8 mouse cellular contexts compared by ENCODE assay signal in genomic region chr9:96530674-96531081, GRCm38 (mm10). TPM values are rescaled to one million over a fixed set of nuclear protein-coding genes. Genes with fewer than 3 reads are reported as not detected.
DNase-seq lines count a peak whose midpoint lies in the region; ATAC-seq and TF ChIP-seq lines count a peak whose summit lies in the region.

No protein-coding gene starts in this region.

- H3K9ac ChIP-seq in MEL (ENCODE audit: control insufficient read depth, low read depth, low read length, poor library complexity, severe bottlenecking), result no peak overlapping the region
- H3K9ac ChIP-seq in forebrain, embryonic 16.5 days (replicated peaks; ENCODE audit: low read depth, low read length), result no peak overlapping the region
- H3K9ac ChIP-seq in stomach, embryonic 16.5 days (ENCODE audit: low read length), result no peak overlapping the region

- H3K4me3 ChIP-seq in MEL (ENCODE audit: control insufficient read depth in 1 of 2, insufficient read depth in 1 of 2, low read depth in 2 of 2, low read length in 2 of 2), result no peak overlapping the region
- no peak overlapping the region for H3K4me3 ChIP-seq in forebrain, embryonic 16.5 days (replicated peaks; ENCODE audit: low read length)
- H3K4me3 ChIP-seq in stomach, embryonic 16.5 days (replicated peaks; ENCODE audit: low read length), result no peak overlapping the region

- H3K79me2 ChIP-seq in MEL (ENCODE audit: control insufficient read depth, insufficient read depth, low read length, poor library complexity), result no peaks in the 10 kb centered on the region

- no peaks in the 10 kb centered on the region for H3K9me3 ChIP-seq in MEL (replicated peaks; ENCODE audit: insufficient read depth, low read length)
- H3K9me3 ChIP-seq in forebrain, embryonic 16.5 days (ENCODE audit: control insufficient read depth, low read length), result no peaks in the 10 kb centered on the region
- H3K9me3 ChIP-seq in stomach, embryonic 16.5 days (replicated peaks; ENCODE audit: control insufficient read depth, low read length), result no peaks in the 10 kb centered on the region

- peak; percentile 55 for ATAC-seq in forebrain, embryonic 16.5 days
- ATAC-seq in stomach, embryonic 16.5 days (ENCODE audit: insufficient read depth, low FRiP score), result peak; percentile 51; the same call in 1 of the 2 replicates

- H3K4me2 ChIP-seq in forebrain, embryonic 16.5 days (ENCODE audit: low read length), result no peak overlapping the region
- H3K4me2 ChIP-seq in stomach, embryonic 16.5 days (ENCODE audit: low read depth, low read length), result 0 out of 2 replicates have a peak overlapping the region, but pooled peaks have one; percentile 8

- peak; percentile 37 for DNase-seq in gastrocnemius, adult 18-20 months (ENCODE audit: low spot score)
- no peak for DNase-seq in gastrocnemius, postnatal 36 days
- DNase-seq in MEL (ENCODE audit: low read depth, low spot score), result no peak
- DNase-seq in kidney, postnatal 4 days, result peak; percentile 56 to 70
- DNase-seq in right cerebral cortex, postnatal 14 days, result no peak
- DNase-seq in retina, postnatal 1 day, result no peak

- TF ChIP-seq EP300 in MEL (IDR thresholded peaks at IDR 0.05; ENCODE audit: low read depth in 1 of 2, low read length in 2 of 2), result no peak

- no peak for TF ChIP-seq CTCF in MEL (IDR thresholded peaks at IDR 0.05 in 2 of 3, conservative IDR thresholded peaks at IDR 0.05 in 1 of 3; ENCODE audit: control insufficient read depth in 1 of 3, insufficient read depth in 1 of 3, low read depth in 2 of 3, low read length in 3 of 3, poor library complexity in 1 of 3, severe bottlenecking in 1 of 3)

- H3K27ac ChIP-seq in MEL (ENCODE audit: control insufficient read depth, low read depth, low read length), result no peak overlapping the region
- no peak overlapping the region for H3K27ac ChIP-seq in forebrain, embryonic 16.5 days (ENCODE audit: low read length)
- no peak overlapping the region for H3K27ac ChIP-seq in stomach, embryonic 16.5 days (ENCODE audit: low read length)

- intact Hi-C loops in gastrocnemius, postnatal 36 days (cut with DNase I), result no loop called here

- no peaks in the 10 kb centered on the region for H3K27me3 ChIP-seq in MEL (ENCODE audit: control insufficient read depth in 1 of 2, insufficient read depth in 2 of 2, low read length in 2 of 2)
- H3K27me3 ChIP-seq in forebrain, embryonic 16.5 days (replicated peaks; ENCODE audit: control insufficient read depth, insufficient read depth, low read length), result no peaks in the 10 kb centered on the region
- H3K27me3 ChIP-seq in stomach, embryonic 16.5 days (ENCODE audit: control insufficient read depth, insufficient read depth, low read length), result no peaks in the 10 kb centered on the region

- TF ChIP-seq RAD21 in MEL (IDR thresholded peaks at IDR 0.05; ENCODE audit: low read depth, low read length), result no peak

- no peak for TF ChIP-seq POLR2A in MEL (IDR thresholded peaks at IDR 0.05; ENCODE audit: control insufficient read depth in 1 of 2, insufficient read depth in 1 of 2, low read depth in 1 of 2, low read length in 2 of 2, poor library complexity in 1 of 2)

- peaks cover 0 to 14% of the 10 kb centered on the region in 2 experiments; a peak in 3 of 4 replicates for H3K4me1 ChIP-seq in MEL (ENCODE audit: control insufficient read depth in 1 of 2, insufficient read depth in 2 of 2, low read length in 2 of 2)
- H3K4me1 ChIP-seq in forebrain, embryonic 16.5 days (replicated peaks; ENCODE audit: control insufficient read depth, insufficient read depth, low read length), result peaks cover 7% of the 10 kb centered on the region
- H3K4me1 ChIP-seq in stomach, embryonic 16.5 days (ENCODE audit: control insufficient read depth, insufficient read depth, low read length), result peaks cover 2% of the 10 kb centered on the region; the same call in 1 of the 2 replicates

- no peaks in the 10 kb centered on the region; a peak in 1 of 4 replicates for H3K36me3 ChIP-seq in MEL (ENCODE audit: control insufficient read depth in 1 of 2, insufficient read depth in 2 of 2, low read length in 2 of 2)
- no peaks in the 10 kb centered on the region for H3K36me3 ChIP-seq in forebrain, embryonic 16.5 days (ENCODE audit: control insufficient read depth, insufficient read depth)
- H3K36me3 ChIP-seq in stomach, embryonic 16.5 days (ENCODE audit: control insufficient read depth, insufficient read depth, low read length), result no peaks in the 10 kb centered on the region

- WGBS in forebrain, embryonic 16.5 days, result 43% methylated on average over 11 of the region's 11 CpGs
- WGBS in stomach, embryonic 16.5 days, result 35% methylated on average over 11 of the region's 11 CpGs

TF ChIP-seq in MEL, 35 proteins besides CTCF, POLR2A, EP300 and RAD21:
- no peak for TF ChIP-seq HCFC1 (IDR thresholded peaks at IDR 0.05; ENCODE audit: low read depth, low read length)
- TF ChIP-seq USF1 (IDR thresholded peaks at IDR 0.05; ENCODE audit: low read depth, low read length), result peak; percentile 53

RNA-seq across cellular contexts. Expression of gene Gm28729, which starts 5.6 kb away (rescaled TPM):
- not detected for total RNA-seq in gastrocnemius, adult 18-20 months (2021)
- total RNA-seq in gastrocnemius, postnatal 36 days (2021), result under 1 TPM in 1 of 2 experiments, not detected in 1; 0.26 TPM
- total RNA-seq in MEL (2012; rRNA removed), result not detected in 2 replicates
- not detected for polyA plus RNA-seq in MEL (2012; ENCODE audit: insufficient read depth in 1 of 2, insufficient read length in 2 of 2, low read depth in 1 of 2, low replicate concordance in 2 of 2, missing spikeins in 1 of 2)
- 0.24 and 0.36 TPM in 2 replicates for polyA plus RNA-seq in forebrain, embryonic 16.5 days (2015; fragmentation: Nextera tagmentation; extraction: Ambion mirVana)
- not detected in 2 replicates for polyA plus RNA-seq in stomach, embryonic 16.5 days (2015; fragmentation: Nextera tagmentation; extraction: Ambion mirVana)

RNA-seq across cellular contexts. Expression of gene Rnf7, which starts 52.2 kb away (rescaled TPM):
- 10 to 100 TPM; 63.8 to 71.8 TPM for total RNA-seq in gastrocnemius, adult 18-20 months (2021)
- total RNA-seq in gastrocnemius, postnatal 36 days (2021), result 10 to 100 TPM; 63.7 to 73.1 TPM
- total RNA-seq in MEL (2012; rRNA removed), result 138 and 157 TPM in 2 replicates
- 100 to 1,000 TPM in 1 of 2 experiments, not detected in 1; 105 TPM for polyA plus RNA-seq in MEL (2012; ENCODE audit: insufficient read depth in 1 of 2, insufficient read length in 2 of 2, low read depth in 1 of 2, low replicate concordance in 2 of 2, missing spikeins in 1 of 2)
- 179 TPM in 2 replicates for polyA plus RNA-seq in forebrain, embryonic 16.5 days (2015; fragmentation: Nextera tagmentation; extraction: Ambion mirVana)
- 180 TPM in 2 replicates for polyA plus RNA-seq in stomach, embryonic 16.5 days (2015; fragmentation: Nextera tagmentation; extraction: Ambion mirVana)

Comparison
In these comparisons a context has a peak if more than half of its experiments do, and no peak if none do; other contexts are left out.
1. DNase-seq: peak in gastrocnemius, adult 18-20 months (single experiment) and kidney, postnatal 4 days (2 of 2); none in gastrocnemius, postnatal 36 days (0 of 2), MEL (single experiment), right cerebral cortex, postnatal 14 days (single experiment) and retina, postnatal 1 day (single experiment).